Mouse (Mus musculus) layer of hippocampus, postnatal 36 days (tissue): ENCODE data around the gene Sik2. TPM values are rescaled to one million over a fixed set of nuclear protein-coding genes. Genes with fewer than 3 reads are reported as not detected.

Experiments used
- DNase-seq, 2 experiments: peaks; one replicate each; pipeline ENCODE4 v3.0.0; 2022
- total RNA-seq, 2 experiments: library from RNA; stranded (reverse); gene quantifications; 2 replicates each; pipeline ENCODE4 v1.2.3; 2021

The Sik2 gene
- total RNA-seq, 2 experiments from 2014 or later: 37.8 to 43.5 TPM

DNA sequence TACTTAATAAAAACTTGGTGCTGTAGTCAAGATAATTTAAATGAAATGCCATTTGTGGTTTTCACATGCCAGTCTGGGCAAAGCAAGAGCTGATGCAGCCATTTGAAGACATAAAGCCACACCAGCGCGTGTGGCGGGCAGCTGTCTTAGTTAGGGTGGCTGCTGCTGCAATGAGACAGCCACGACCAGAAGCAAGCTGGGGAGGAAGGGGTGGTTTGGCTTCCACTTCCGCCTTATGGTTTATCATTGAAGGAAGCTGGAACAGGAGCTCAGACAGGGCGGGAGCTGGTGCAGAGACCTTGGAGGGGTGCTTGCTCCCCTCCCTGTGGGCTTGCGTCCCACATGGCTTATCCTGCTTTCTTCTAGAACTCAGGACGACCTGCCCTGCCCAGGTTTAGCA lies 143.1 kb downstream of the Sik2 start:
- no peak for DNase-seq

GRCm38 (mm10) chr9:50864877-50865276 lies 144.0 kb downstream of the Sik2 start:
- no peak for DNase-seq

DNA sequence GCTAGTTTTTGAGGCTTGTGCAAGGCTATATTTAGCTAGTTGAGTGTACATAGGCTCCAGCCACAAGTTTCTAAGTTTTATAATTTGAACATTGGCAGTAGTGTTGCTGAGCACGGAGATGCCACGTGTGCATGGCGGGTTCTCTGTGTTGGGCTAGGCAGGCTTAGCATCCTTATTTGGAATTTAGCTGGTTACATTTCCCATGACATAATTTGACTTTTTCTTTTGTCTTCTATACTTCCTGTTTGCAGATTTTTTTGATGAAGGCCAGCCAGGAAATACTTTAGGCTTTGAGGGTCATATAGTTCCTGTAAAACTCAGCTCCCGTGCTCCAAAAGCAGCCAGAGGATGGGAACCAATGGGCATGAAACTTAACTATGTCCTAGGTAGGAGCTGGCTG lies 145.0 kb downstream of the Sik2 start:
- DNase-seq: no peak

GRCm38 (mm10) chr9:50861119-50861839 lies 147.6 kb downstream of the Sik2 start:
- peak in 1 of 2 experiments; percentile 26 for DNase-seq

GRCm38 (mm10) chr9:50858681-50859080 lies 150.2 kb downstream of the Sik2 start:
- no peak for DNase-seq

DNA sequence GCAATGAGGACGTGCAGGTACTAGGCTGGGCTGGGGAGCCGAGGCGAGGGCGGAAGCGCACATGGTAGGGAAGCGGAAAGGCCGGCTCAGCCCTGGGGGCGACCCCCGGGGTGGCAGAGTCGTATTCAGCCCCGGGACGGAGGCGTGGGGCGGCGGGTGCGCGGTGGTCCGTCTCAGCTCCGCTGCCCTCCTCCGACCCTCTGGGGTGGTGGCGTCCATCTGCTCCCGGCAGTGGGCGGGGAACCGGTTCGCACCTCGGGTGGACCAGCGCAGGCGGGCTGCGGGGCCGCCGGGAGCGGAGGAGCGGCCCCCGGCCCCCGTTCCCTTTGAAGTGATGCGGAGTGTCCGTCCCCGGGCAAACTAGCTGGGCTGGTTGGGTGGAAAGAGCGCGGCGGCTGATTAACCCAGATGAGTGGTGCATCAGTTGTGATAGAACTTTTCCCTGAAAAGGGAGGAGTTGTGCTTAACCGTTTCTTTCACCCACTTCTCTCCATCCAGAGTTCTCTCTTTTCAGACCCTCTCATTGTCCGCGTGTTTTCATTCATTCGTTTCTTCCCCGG lies 151.7 kb downstream of the Sik2 start:
- DNase-seq: no peak

DNA sequence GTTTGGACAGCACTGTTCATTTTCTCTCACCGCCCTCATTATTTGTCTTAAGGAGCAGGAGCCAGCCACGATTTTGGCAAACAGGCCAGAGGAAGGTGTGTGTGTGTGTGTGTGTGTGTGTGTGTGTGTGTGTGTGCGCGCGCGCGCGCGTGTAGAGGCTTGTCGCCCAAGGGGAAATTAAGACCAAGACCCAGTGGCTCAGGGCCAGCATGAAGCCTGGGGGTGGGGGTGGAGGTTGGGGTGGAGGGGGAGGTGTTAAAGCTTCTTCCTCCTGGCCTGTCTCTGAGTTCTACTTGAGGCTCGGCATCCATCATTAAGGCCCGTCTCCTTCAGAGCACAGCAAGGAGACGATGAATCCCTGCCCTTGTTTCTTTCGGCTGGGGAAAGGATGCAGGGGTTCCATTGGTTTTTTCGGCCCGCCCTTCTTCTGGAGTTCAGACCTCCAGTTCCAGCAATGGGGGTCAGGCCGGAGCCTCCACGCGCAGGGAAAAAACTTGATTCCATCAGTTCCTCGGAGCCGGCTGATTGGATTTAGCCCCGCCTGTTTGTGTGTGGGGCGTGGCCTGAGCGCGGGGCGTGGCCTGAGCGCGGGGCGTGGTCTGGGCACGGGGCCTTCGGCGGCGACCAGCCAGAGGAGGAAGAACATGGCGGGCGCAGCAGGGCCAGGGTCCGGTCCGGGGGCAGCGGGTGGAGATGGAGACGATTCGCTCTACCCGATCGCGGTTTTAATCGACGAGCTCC lies 152.4 kb downstream of the Sik2 start:
- DNase-seq: peak; percentile 88 to 90

DNA sequence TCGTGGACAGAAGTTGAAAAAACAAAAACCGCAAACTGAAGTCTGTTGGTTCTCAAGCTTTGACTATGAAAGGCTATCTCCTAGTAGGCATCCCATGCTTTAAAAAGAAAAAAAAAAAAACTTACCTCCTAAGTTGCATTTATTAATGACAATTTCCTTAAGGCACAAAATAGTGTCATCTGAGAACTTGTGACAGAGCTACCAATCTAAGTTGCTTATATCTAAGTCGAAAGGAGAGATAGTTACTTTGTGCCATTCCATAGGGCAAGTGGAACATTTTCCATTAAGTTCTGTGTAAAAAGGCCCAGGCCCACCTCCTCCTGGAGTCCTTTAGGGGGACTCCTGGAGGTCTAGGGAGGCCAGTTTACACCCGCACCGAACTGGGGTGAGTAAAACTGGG lies 153.1 kb downstream of the Sik2 start:
- DNase-seq: no peak

- DNase-seq: no peak
These were observed 153.6 kb downstream of the Sik2 start for GRCm38 (mm10) chr9:50855133-50855766.

- no peak for DNase-seq
These were observed 154.5 kb downstream of the Sik2 start for GRCm38 (mm10) chr9:50854376-50854775.

DNA sequence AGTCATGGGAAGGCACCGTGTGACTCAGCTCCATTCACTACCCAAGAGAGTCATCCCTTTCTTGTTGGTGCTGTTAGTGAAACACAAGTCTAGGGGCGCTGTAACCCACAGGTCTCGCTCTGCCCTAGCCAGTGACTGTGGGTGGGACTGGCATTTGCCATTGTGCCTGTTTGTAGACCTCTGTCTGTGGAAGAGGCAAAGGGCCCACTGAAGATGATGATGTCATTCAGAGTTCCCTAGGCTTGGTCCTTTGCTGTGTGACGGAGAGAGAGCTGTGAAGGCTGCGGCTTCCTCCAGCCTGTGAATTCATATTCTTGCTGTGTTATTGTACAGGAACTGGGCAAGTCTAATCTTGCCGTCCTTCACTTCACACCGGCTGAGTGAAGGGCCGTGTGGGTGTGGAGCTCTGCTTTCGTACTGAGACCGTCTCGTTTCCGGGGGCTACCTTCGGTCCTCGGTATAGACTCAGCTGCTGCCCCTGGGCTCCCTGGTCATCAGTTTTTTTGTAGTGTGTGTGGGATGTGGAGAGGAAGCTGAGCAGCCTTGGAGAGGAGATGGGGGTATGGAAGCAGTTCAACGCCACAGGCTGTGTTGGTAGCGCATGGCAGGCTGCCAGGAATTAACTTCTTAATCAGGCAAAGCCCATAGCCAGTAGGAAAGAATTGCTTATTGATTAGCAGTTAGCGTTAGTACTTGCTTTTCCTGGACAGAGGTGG lies 156.1 kb downstream of the Sik2 start:
- no peak for DNase-seq

DNA sequence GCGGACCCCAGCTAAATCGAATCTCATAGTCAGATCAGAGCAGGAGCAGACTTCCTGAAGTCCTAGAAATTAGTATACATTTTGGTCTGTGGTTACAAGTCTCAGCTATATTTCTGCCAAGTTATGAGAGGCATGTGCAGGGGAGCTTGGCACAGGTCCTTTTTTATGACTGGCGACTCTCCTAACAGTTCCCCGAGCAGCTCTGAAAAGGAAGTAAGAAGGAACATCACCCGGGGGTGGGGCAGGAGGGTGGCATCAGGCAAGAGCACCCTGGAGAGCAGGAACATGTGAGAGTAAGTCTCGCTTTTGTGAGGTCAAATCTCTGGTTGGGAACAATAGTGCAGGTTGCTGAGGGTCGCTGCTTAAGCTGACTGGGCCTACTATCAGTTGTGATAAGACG lies 158.2 kb downstream of the Sik2 start:
- no peak for DNase-seq

GRCm38 (mm10) chr9:50850271-50850670 lies 158.6 kb downstream of the Sik2 start:
- DNase-seq: no peak

GRCm38 (mm10) chr9:50849755-50850154 lies 159.1 kb downstream of the Sik2 start:
- no peak for DNase-seq

DNA sequence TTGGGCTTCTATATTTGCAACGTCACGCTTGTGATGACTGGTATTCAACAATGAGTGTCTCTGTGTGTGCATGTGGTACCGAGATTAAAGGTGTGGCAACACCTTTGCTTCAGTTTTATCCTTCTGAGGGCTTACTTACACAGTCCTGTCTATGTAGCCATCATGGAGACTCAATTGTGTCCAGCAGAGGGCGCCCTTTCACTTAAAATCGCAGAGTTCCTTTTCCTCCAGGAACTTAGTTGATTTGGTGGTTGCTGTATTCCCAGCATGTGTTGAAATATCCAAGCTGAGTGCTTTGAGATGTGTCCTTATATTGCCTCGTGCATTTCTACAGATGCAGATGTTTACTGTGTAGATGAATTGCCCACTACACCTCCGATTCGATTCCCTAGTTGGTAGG lies 159.6 kb downstream of the Sik2 start:
- peak; percentile 85 to 87 for DNase-seq

- DNase-seq: no peak
These were observed 160.1 kb downstream of the Sik2 start for GRCm38 (mm10) chr9:50848821-50849220.

- no peak for DNase-seq
These were observed 161.1 kb downstream of the Sik2 start for GRCm38 (mm10) chr9:50847606-50848368.

GRCm38 (mm10) chr9:50847133-50847532 lies 161.7 kb downstream of the Sik2 start:
- DNase-seq: no peak

- no peak for DNase-seq
These were observed 163.3 kb downstream of the Sik2 start for GRCm38 (mm10) chr9:50845547-50845946.

DNA sequence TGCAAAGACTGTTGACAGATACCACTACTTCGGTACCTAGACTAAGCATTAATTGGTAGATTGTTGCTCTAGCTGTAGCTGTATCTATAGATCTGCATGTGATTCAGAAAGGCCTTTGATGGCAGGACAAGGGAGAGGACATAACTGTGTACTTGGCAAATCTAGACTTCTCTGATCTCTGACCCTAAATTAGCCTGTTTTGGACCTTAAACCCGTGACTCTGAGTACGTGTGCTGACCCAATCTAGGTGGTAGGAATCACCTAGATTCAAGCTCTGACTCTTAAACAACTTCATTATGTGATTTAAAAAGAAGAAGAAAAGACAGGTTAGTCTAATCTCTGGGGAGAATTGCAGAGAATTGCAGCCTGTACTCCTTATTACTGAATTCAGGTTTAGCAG lies 163.8 kb downstream of the Sik2 start, which contains the start of gene Ppp2r1b:
Gene Ppp2r1b (plus strand): TSS at position 221 of the 400 bp plus-strand sequence.
- DNase-seq: no peak
